Mouse (Mus musculus): ENCODE measurements around the gene Sox13.

DNA sequence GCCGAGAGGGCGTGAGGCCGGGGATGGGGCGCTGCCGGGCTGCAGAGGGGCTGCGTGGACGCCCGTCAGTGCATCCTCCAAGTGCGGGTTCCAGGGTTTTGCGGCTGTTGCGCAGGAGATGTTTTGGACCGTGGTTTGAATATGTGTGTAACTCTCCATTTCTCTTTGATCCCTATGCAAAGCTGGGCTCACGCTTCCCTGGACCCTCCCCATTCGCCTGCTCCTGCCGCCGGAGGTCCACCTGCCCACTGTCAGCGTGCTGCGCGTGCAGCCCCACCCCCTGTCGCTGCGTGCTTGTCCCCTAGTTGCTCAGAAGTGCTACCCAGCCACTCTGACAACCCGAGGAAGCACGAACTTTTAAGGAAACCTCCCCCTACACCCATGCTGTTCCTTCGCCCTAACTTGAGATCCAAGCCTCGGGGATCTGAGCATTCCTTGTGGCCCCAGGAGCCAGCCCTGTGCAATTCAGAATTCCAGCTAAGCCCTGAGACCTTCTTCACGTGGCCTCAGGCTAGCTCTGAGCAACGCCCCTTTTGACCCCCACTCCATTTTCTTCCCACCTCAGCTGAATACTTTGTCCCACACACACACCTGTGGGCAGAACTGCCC, 60.1 kb downstream of the Sox13 start:
- TF ChIP-seq POLR2A (IDR thresholded peaks at IDR 0.05; ENCODE audit: control insufficient read depth, extremely low read depth, insufficient read depth, low read length, poor library complexity) (no peak), CTCF (IDR thresholded peaks at IDR 0.05; ENCODE audit: borderline replicate concordance, control insufficient read depth, extremely low read depth, insufficient read depth, low read length, poor library complexity) (no peak)
